Mouse (Mus musculus): ENCODE measurements around the gene Sec62.
"Not testable (repeated sequence)": the region's sequence is repeated elsewhere in the genome, so short reads cannot be mapped to it uniquely, and the experiment has no call there.

Sec62 gene

DNA sequence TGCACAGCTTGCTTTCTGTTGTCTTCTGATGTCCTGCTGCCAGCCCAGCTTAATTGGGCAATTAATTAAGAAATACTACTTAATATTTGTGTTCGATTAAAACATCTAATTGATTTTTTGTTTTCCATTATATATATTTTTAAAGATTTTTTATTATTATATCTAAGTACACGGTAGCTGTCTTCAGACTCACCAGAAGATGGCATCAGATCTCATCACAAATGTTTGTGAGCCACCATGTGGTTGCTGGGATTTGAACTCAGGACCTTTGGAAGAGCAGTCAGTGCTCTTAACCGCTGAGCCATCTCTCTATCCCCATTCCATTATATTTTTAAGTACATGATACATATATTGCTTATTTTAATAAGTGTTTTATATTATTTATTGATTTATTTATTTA lies 40.6 kb downstream of the Sec62 start:
- no peak for DNase-seq

DNA sequence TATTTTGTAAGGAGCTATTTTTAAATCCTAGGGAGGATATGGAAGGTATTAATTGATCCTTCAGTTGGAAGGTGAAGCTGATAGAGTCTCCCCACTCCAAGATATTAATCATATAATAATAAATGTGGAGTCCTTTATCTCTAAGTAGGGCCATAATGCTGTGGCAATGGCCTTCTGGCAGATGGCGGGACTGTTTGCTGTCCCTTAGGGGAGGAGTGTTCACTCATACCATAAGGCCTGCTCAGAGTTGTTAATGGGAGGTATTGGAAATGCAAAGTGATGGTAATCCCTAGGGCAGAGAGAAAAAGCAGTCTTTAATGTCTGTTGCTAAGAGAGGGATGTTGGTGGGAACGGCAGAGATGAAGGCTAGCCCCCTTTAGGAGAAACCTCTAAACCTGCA lies 53.1 kb downstream of the Sec62 start:
- no peak for DNase-seq

DNA sequence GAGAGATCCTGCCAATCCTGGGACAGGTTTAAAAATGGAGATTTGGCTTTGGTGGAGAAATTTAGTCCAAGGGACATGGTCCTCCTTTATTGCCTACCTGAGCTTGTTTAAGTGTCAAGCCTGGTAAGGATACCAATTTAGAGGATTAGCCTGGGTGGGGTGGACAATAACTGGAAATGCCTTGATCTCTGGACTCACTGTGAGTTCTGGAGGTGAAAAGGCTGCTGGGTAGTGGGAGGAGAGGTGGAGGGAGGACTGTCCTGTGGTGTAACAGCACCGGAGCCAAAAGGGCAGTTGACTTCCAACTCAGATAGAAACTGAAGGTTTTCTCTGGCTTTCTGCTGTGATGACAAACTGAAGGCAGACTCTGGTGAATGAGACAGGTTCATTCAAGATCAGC lies 54.7 kb downstream of the Sec62 start:
- DNase-seq: no peak

DNA sequence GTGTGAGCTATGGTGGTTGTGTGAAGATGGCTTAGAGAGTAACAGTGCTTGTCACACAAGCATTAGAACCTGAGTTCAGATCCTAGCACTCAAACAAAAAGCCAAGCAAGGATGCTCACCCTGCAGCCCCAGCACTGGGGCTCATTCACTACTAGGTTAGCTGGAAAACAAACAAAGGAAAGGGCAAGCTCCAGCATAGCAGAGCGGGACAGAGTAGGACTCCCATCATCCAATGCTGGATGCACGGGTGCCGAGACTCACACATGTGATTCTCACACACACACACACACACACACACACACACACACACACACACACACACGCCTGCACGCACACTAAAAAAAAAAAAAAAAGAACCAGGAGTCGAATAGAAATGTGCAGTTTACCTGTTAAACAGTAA lies 58.7 kb downstream of the Sec62 start:
- DNase-seq: no peak

DNA sequence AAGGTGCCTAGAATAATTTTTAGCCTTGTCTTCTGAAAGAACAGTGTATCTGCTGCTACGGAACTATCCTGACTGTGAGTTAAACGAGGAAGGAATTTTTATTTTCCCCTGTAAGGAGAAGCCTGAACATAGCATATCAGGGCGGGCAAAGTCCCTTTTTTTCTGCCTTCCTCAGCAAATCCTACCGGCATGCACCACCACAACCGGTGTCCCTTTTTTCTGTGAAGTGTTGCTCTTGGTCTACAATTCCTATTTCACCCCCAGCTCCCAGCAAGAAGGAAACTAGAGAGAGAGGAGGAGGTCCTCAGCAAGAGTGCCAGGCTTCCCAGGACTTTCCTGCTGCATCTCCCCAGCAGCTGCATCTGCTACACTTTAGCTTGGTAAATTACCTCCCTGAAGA lies 60.9 kb downstream of the Sec62 start:
- no peak for DNase-seq

DNA sequence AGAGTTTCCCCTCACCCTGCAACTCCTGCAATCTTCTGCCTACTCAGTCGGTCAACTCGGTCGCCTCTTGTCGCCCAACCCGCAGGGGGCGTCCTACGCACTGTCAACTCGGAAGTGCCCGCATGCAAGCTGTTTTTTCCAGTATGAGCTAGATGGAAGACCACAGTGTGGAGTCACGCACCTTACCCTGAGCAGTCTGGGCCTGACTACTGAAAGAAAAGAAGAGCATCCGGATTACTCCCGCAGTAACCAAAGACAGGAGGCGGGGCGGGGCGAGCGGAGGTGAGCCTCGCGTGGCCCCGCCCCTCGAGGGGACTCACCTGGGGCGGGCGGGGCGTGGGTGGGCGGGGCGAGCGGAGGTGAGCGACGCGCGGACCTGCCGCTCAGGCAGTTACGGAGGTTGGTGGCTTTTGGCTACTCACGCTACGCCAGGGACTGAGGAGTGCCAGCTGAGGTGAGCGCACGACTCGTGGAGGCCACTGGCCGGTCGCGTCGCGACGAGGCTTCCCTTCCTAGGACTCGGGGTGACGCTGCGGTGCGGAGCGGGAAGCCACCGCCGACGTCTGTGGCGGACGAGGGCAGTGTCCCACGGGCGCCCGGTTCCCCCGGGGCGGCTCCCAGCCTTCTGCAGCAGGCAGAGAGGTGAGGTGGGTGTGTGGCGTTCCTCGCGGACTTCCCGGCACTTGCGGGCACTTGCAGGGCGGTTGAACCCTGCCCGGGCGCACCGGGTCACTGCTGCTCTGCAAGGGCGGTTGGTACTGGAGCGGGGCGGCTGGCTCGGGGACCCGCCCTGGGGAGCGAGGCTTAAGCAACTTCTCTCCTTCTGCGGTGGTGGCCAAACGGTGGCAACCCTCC lies 63.2 kb downstream of the Sec62 start, which contains the start of gene Gpr160:
TSS of gene Gpr160 (plus strand) at position 347 of the 855 bp plus-strand sequence.
- DNase-seq: peak; percentile 32

DNA sequence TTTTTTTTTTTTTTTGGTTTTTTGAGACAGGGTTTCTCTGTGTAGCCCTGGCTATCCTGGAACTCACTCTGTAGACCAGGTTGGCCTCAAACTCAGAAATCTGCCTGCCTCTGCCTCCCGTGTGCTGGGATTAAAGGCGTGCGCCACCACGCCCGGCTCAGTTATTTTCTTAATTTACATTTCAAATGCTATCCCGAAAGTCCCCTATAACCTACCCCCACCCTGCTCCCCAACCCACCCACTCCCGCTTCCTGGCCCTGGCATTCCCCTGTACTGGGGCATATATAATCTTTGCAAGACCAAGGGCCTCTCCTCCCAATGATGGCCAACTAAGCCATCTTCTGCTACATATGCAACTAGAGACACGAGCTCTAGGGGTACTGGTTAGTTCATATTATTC lies 66.9 kb downstream of the Sec62 start:
- not testable (repeated sequence) for DNase-seq

DNA sequence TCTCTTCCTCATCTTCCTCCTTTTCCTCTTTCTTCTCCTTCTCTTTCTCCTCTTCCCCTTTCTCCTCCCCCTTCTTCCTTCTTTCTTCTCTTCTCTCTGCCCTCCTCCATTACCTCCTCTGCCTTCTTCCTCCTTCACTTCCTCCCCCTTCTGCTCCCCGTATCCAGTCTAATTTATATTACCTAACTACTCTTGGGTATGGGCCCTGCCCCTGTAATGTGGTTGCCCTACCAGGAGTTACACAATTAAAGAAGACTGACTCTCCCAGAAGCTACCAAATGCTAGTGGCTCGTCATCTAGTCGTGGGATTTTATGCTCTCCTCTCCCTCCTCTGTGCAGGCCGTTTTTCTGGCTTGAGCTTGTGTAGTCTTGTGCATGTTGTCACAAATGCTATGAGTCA lies 68.0 kb downstream of the Sec62 start:
- no peak for DNase-seq

DNA sequence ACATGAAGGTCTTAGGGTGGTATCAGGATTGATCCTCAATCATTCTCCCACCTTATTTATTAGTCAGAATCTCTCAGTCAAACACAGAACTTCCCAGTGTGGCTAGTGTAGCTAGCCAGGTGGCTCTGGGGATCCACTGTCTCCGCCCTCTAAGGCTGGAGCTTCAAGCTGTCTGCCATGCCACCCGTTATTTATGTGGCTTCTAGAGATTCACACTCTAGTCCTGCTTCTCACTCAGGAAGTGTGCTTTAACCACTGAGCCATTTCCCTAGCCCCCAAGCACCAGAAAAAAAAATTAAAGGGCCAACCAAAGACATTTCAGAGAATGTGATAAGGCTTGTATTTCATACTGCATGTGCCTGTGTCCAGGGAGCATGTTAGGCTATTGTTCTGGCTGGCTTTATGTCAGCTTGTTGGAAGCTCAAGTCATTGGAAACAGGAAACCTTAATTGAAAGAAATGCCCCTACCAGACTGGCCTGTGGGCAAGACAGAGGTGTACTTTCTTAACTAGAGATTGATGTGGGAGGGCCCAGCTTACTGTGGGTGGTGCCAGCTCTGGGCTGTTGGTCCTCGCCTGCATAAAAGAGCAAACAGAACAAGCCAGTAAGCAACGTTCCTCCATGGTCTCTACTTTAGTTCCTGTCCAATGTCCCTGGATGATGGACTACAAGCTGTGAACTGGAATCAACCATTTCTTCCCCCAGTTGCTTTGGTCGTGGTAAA lies 71.2 kb downstream of the Sec62 start:
- no peak for DNase-seq

DNA sequence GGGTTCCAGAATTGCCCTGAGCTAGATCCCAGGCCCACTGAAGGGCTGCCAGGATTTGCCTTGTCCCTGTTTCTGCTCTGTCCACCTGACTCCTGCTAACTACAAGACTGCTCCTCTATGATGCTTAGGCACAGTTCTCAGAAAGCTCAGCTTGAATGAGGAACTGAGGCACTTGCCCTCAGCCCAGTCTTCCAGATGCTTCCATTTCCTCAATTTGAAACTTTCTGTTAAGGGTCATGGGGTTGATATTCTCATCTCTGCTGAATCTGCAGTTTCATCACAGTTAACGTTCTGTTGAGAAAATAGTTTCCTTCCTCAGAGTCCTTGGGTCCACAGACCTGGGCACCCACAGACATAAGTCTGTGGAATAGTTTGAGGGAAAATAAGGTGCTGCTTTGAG lies 72.0 kb downstream of the Sec62 start:
- DNase-seq: no peak

DNA sequence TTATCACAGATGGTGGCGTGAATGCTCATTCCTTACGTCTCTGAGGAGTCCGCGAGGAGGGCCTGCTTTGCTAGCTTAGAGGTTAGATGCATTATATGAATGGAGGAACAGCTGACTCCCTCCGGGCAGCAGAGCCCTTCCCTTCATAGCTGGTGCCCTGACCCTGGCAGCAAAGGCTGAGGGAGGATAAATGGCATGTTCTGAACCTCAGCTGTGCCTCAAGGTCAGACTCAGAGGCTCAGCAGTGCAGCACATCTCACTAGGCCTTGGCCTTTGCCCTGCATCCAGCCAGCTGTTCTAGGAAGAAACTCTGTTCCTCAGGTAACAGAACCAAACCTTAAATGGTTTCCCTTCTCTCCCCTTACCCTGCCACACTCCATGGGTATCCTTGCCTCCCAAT lies 75.5 kb downstream of the Sec62 start:
- no peak for DNase-seq

DNA sequence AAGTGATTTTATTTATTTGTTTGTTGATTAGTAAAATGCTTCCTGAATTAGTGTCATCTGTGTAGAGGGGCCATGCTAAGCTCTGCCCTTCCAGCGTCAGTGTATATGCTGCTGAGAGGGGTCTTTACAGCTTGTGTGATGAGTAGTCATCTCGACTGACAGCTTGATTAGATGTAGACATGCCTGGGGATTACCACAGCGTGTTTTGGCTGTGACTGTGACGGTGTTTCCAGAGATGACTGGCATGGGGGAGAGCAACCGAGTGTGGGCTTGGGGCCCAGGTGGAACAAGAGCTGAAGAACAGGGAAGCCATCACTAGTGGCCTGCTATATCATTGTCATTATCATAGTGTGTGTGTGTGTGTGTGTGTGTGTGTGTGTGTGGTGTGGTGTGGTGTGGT lies 76.0 kb downstream of the Sec62 start:
- DNase-seq: no peak

DNA sequence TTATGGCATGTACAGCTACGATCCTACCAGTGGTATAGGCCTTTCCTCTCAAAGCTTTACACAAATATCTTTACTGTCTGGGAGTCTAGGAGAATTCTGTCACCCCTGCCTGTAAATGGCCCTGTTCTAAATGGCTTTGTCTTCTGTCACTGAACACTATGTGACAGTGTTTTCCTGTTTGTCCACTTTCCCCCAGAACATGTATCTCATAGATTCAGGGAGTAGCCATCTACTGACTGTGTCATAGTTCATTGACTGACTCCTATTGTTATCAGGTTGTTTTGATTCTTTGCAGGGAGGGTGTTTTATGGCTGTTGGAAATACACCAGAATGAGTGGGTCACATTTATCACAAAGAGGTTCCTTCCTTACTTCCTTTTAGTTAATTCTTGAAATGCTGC lies 77.3 kb downstream of the Sec62 start:
- no peak for DNase-seq

Measured in cerebellum, adult 9-10 months (tissue).